Mouse (Mus musculus) WW6 (cell line): ENCODE data around the gene Thop1.

Experiments
- DNase-seq: peaks from one replicate; pipeline ENCODE4 v3.0.0-alpha.2; 2013; ENCODE audit warnings: low read depth, low spot score

Gene Thop1

DNA sequence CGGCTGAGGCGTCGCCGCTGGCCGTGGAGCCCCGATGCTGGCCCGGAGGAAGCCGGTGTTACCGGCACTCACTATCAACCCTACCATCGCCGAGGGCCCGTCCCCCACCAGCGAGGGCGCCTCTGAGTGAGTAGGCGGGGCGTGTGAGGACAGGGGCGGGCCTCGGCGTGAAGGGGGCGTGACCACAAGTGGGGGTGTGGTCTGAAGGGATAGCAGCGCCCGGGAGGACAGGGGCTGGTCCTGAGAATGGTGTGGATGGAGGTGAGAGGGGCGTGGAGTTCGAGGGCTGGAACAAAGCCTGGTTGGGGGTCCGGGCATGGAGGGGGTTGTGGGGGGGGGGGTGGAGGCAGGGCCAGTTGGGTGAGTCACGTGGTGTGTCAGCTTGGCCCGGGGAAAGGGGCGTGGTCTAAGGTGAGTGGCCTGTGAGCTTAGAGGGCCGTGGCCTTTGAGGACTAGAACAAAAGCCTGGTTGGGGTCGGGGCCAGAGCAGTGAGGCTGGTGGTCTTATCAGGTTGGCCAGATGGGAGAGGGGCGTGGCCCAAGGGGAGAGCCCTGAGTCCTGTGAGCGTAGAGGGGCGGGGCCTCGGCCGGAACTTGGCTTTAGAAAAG lies 36.4 kb downstream of the Thop1 start:
- DNase-seq, result peak; percentile 95

DNA sequence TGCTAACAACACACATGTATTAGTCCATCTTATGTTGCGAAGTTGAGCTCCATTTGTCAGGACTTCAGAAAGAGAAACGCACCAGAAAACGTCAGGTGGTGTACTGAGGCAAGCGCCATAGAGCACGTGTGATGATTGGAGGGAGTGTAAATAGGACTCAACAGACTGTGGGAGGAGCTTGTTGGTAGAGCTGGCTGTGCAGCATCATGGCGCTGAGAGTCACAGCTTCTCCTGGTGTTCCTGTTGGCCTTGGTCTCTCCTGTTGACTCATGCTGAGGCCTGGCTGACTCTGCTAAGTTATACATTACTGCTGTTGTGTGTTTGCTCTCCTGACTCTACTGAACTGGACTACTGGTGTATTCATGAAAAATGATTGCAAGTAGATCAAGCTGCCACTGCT lies 43.1 kb downstream of the Thop1 start:
- no peak for DNase-seq

GRCm38 (mm10) chr10:81119625-81120024 lies 49.8 kb downstream of the Thop1 start:
- no peak for DNase-seq

DNA sequence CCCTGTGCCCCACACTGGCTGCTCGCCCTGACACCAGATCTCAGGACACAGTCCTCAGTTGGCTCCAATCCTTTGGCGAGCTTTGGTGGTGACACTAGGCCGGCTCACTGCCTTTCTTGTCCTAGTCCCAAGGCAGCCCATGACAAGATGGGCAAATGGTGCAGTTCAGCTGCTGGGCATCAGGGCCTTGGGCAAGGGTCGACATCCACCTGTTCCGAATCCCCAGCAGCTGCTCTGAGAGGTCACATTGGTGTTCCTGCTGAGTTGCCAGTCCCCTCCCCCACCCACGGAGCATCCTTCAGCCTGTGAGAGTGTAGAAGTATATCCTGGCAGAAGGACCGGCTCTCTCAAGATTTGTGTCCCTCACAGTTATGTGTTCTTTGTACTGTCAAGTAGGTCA lies 50.8 kb downstream of the Thop1 start:
- DNase-seq, result no peak

GRCm38 (mm10) chr10:81122889-81123288 lies 53.1 kb downstream of the Thop1 start:
- no peak for DNase-seq

- DNase-seq, result no peak
Measured at GRCm38 (mm10) chr10:81123500-81123899, 53.7 kb downstream of the Thop1 start.
